Mouse (Mus musculus): Measurements from ENCODE around the gene Ehmt2. TPM values are rescaled to one million over a fixed set of nuclear protein-coding genes. Genes with fewer than 3 reads are reported as not detected.
"Not testable (repeated sequence)": the region's sequence is repeated elsewhere in the genome, so short reads cannot be mapped to it uniquely, and the experiment has no call there.

Ehmt2 gene
- polyA plus RNA-seq, 1 experiment = 242 TPM

GRCm38 (mm10) chr17:34954831-34955230 is 56.6 kb downstream of the Ehmt2 start:
- H3K27ac ChIP-seq (ENCODE audit: insufficient read depth, low read depth, low read length) = no peak overlapping the region
- H3K4me1 ChIP-seq (ENCODE audit: control insufficient read depth, insufficient read depth, insufficient read length, low read length) = peaks cover 3% of the 10 kb centered on the region; the same call in 1 of the 2 replicates
- H3K4me3 ChIP-seq (ENCODE audit: low read depth, low read length) = no peak overlapping the region
- 92% methylated on average over 4 of the region's 4 CpGs for WGBS
- H3K27me3 ChIP-seq (ENCODE audit: control insufficient read depth, insufficient read depth, low read length) = no peaks in the 10 kb centered on the region
- H3K36me3 ChIP-seq (ENCODE audit: control insufficient read depth, insufficient read depth, low read length) = peaks cover 5% of the 10 kb centered on the region
- no peak for TF ChIP-seq CTCF (IDR thresholded peaks at IDR 0.05; ENCODE audit: extremely low read depth, insufficient read length, insufficient replicate concordance, low read depth, low read length)

GRCm38 (mm10) chr17:34955884-34956283 is 57.6 kb downstream of the Ehmt2 start:
- H3K27ac ChIP-seq (ENCODE audit: insufficient read depth, low read depth, low read length) = no peak overlapping the region

GRCm38 (mm10) chr17:34956340-34956739 is 58.1 kb downstream of the Ehmt2 start:
- no peak for TF ChIP-seq CTCF (IDR thresholded peaks at IDR 0.05; ENCODE audit: extremely low read depth, insufficient read length, insufficient replicate concordance, low read depth, low read length)
- no peak for TF ChIP-seq POLR2A (IDR thresholded peaks at IDR 0.05; ENCODE audit: low read depth, low read length)
- no peaks in the 10 kb centered on the region for H3K36me3 ChIP-seq (ENCODE audit: control insufficient read depth, insufficient read depth, low read length)
- H3K4me1 ChIP-seq (ENCODE audit: control insufficient read depth, insufficient read depth, insufficient read length, low read length) = 0 out of 2 replicates have a peak, but pooled peaks cover 2% of the 10 kb centered on the region
- no peak overlapping the region for H3K27ac ChIP-seq (ENCODE audit: insufficient read depth, low read depth, low read length)
- no peaks in the 10 kb centered on the region for H3K27me3 ChIP-seq (ENCODE audit: control insufficient read depth, insufficient read depth, low read length)
- H3K4me3 ChIP-seq (ENCODE audit: low read depth, low read length) = no peak overlapping the region
- 27% methylated on average over 1 of the region's 1 CpGs for WGBS

More at GRCm38 (mm10) chr17:34955884-34956283, 57.6 kb downstream of the Ehmt2 start:
- TF ChIP-seq POLR2A (IDR thresholded peaks at IDR 0.05; ENCODE audit: low read depth, low read length) = no peak
- no peak for TF ChIP-seq CTCF (IDR thresholded peaks at IDR 0.05; ENCODE audit: extremely low read depth, insufficient read length, insufficient replicate concordance, low read depth, low read length)
- no peaks in the 10 kb centered on the region for H3K27me3 ChIP-seq (ENCODE audit: control insufficient read depth, insufficient read depth, low read length)
- 0 out of 2 replicates have a peak, but pooled peaks cover under 1% of the 10 kb centered on the region for H3K36me3 ChIP-seq (ENCODE audit: control insufficient read depth, insufficient read depth, low read length)
- H3K4me3 ChIP-seq (ENCODE audit: low read depth, low read length) = no peak overlapping the region
- 0 out of 2 replicates have a peak, but pooled peaks cover 2% of the 10 kb centered on the region for H3K4me1 ChIP-seq (ENCODE audit: control insufficient read depth, insufficient read depth, insufficient read length, low read length)
- 83% methylated on average over 3 of the region's 3 CpGs for WGBS

GRCm38 (mm10) chr17:34957291-34957690 is 59.0 kb downstream of the Ehmt2 start:
- H3K27me3 ChIP-seq (ENCODE audit: control insufficient read depth, insufficient read depth, low read length); H3K27ac ChIP-seq (ENCODE audit: insufficient read depth, low read depth, low read length); H3K36me3 ChIP-seq (ENCODE audit: control insufficient read depth, insufficient read depth, low read length); H3K4me1 ChIP-seq (ENCODE audit: control insufficient read depth, insufficient read depth, insufficient read length, low read length): not testable (repeated sequence)
- WGBS = 9% methylated on average over 36 of the region's 40 CpGs
- H3K4me3 ChIP-seq (ENCODE audit: low read depth, low read length) = peak overlapping the region; percentile 43

- 17% methylated on average over 30 of the region's 40 CpGs for WGBS
- H3K27me3 ChIP-seq (ENCODE audit: control insufficient read depth, insufficient read depth, low read length); H3K4me1 ChIP-seq (ENCODE audit: control insufficient read depth, insufficient read depth, insufficient read length, low read length); H3K27ac ChIP-seq (ENCODE audit: insufficient read depth, low read depth, low read length); H3K36me3 ChIP-seq (ENCODE audit: control insufficient read depth, insufficient read depth, low read length): not testable (repeated sequence)
- H3K4me3 ChIP-seq (ENCODE audit: low read depth, low read length) = peak overlapping the region; percentile 24; the same call in 1 of the 2 replicates
These were observed 59.7 kb downstream of the Ehmt2 start for GRCm38 (mm10) chr17:34957966-34958365.

GRCm38 (mm10) chr17:34958734-34959129 is 60.5 kb downstream of the Ehmt2 start:
- H3K27me3 ChIP-seq (ENCODE audit: control insufficient read depth, insufficient read depth, low read length); H3K36me3 ChIP-seq (ENCODE audit: control insufficient read depth, insufficient read depth, low read length); H3K27ac ChIP-seq (ENCODE audit: insufficient read depth, low read depth, low read length); H3K4me1 ChIP-seq (ENCODE audit: control insufficient read depth, insufficient read depth, insufficient read length, low read length): not testable (repeated sequence)
- WGBS = 1% methylated on average over 37 of the region's 47 CpGs
- peak overlapping the region; percentile 62 for H3K4me3 ChIP-seq (ENCODE audit: low read depth, low read length)

GRCm38 (mm10) chr17:34959130-34959778 is 61.0 kb downstream of the Ehmt2 start, which contains the start of gene Hspa1b:
Gene Hspa1b (minus strand): TSS chr17:34959238.
- H3K36me3 ChIP-seq (ENCODE audit: control insufficient read depth, insufficient read depth, low read length); H3K4me1 ChIP-seq (ENCODE audit: control insufficient read depth, insufficient read depth, insufficient read length, low read length); H3K27me3 ChIP-seq (ENCODE audit: control insufficient read depth, insufficient read depth, low read length): not testable (repeated sequence)
- peak; percentile 75; the same call in 1 of the 2 replicates for TF ChIP-seq POLR2A (IDR thresholded peaks at IDR 0.05; ENCODE audit: low read depth, low read length)
- Histone ChIP-seq H3K27ac (ENCODE audit: insufficient read depth, low read depth, low read length) (peak within 1 kb of the TSS; percentile 96), H3K4me3 (ENCODE audit: low read depth, low read length) (peak within 1 kb of the TSS; percentile 77)
- 1% methylated on average over 32 of the region's 32 CpGs for whole genome bisulfite sequencing
